Mouse (Mus musculus) layer of hippocampus, adult 6 months (tissue): ENCODE data around the gene Vmn1r100. TPM values are rescaled to one million over a fixed set of nuclear protein-coding genes. Genes with fewer than 3 reads are reported as not detected.

Experiments
- long read RNA-seq, 2 experiments: library from polyadenylated mRNA; unstranded; transcript quantifications; one replicate each; pipeline ENCODE4 v2.0.0; 2019 to 2020
- polyA plus RNA-seq: library from polyadenylated mRNA; unstranded; fragments of <200 nt; fragmentation: Nextera tagmentation; gene quantifications from 2 replicates; pipeline ENCODE4 v1.2.3, GENCODE M21; 2021

Gene Vmn1r100
- polyA plus RNA-seq: not detected in 2 replicates
- long read RNA-seq, experiment 1: 0 reads
- long read RNA-seq, experiment 2: 0 reads

GRCm38 (mm10) chr7:20417642-20418041, at the start of gene Vmn1r100:
Gene Vmn1r100, plus strand, starts transcription at chr7:20417942.

DNA sequence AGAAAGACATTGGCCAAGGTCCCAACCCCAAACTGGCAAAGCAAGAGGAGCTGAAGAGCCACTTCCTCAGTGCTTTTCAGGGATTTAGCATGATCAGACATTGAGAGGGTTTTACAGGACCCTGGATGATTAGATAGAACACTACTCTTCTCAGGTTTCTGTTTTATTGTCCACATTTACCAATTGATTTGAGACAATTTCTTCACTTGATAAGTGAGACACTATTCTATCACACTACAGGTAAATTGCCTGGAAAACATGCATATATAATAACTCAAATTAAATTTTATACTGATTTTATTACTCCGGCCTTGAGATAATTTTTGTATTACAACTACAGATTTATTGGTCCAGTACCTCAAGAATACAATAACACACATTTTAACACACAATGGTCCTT, 42.4 kb upstream of the Vmn1r100 start, which contains the start of gene Gm5728:
TSS of gene Gm5728 (minus strand) at position 101 of the 400 bp plus-strand sequence.

DNA sequence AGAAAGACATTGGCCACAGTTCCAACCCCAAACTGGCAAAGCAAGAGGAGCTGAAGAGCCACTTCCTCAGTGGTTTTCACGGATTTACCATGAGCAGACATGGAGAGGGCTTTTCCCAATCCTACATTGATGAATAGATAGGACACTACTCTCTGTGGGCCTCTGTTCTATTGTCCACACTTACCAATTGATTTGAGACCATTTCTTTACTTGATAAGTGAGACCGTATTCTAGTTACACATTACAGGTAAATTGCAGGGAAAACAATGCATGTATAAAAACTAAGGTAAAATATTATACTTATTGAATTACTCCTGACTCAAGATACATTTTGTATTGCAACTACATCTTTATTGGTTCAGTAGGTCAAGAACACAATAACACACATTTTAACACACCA, 24.8 kb downstream of the Vmn1r100 start, which contains the start of gene Vmn1r101:
TSS of gene Vmn1r101 (minus strand) at position 101 of the 400 bp plus-strand sequence.

Other genes starting within 250 kb of the Vmn1r100 start
- not detected in 2 replicates for gene Vmn1r94, start 249.6 kb upstream of the Vmn1r100 start, polyA plus RNA-seq
- not detected in 2 replicates for gene Vmn1r95, start 224.2 kb upstream of the Vmn1r100 start, polyA plus RNA-seq
- not detected in 2 replicates for gene Gm6164, start 212.3 kb upstream of the Vmn1r100 start, polyA plus RNA-seq
- gene Gm4498, start 184.1 kb upstream of the Vmn1r100 start, polyA plus RNA-seq: not detected in 2 replicates
- not detected in 2 replicates for gene Gm5890, start 155.1 kb upstream of the Vmn1r100 start, polyA plus RNA-seq
- gene Gm4133, start 83.9 kb upstream of the Vmn1r100 start, polyA plus RNA-seq: not detected in 2 replicates
- not detected in 2 replicates for gene Gm5728, start 42.5 kb upstream of the Vmn1r100 start, polyA plus RNA-seq
- gene Vmn1r101, start 24.7 kb downstream of the Vmn1r100 start, polyA plus RNA-seq: not detected in 2 replicates
- gene Gm10670, start 57.0 kb downstream of the Vmn1r100 start, polyA plus RNA-seq: not detected in 2 replicates
- not detected in 2 replicates for gene Vmn1r103, start 92.6 kb downstream of the Vmn1r100 start, polyA plus RNA-seq
- gene Vmn1r104, start 115.9 kb downstream of the Vmn1r100 start, polyA plus RNA-seq: not detected in 2 replicates
- gene Gm5726, start 127.8 kb downstream of the Vmn1r100 start, polyA plus RNA-seq: not detected in 2 replicates
- gene Gm4141, start 158.3 kb downstream of the Vmn1r100 start, polyA plus RNA-seq: not detected in 2 replicates
- not detected in 2 replicates for gene Gm4513, start 181.1 kb downstream of the Vmn1r100 start, polyA plus RNA-seq